Mouse (Mus musculus) embryonic fibroblast, embryonic 13.5 days (primary cell): ENCODE results near the gene H2-T24.

Source experiments
- CTCF ChIP-seq: IDR thresholded peaks from 2 replicates; pipeline ENCODE4 v1.5.1; 2011; ENCODE audit warnings: mild to moderate bottlenecking, control low read depth, low read length, moderate library complexity, borderline replicate concordance; ENCODE audit not compliant: insufficient read depth
- POLR2A ChIP-seq: IDR thresholded peaks from 2 replicates; pipeline ENCODE4 v1.6.1; 2011; ENCODE audit warnings: low read depth, mild to moderate bottlenecking, control low read depth, low read length, moderate library complexity

- no peak for TF ChIP-seq POLR2A
- no peak for TF ChIP-seq CTCF
Observed at GRCm38 (mm10) chr17:36001966-36002365, 18.4 kb downstream of the H2-T24 start.
